Mouse (Mus musculus) liver, embryonic 11.5 days (tissue): ENCODE measurements around the gene Prn. TPM values are rescaled to one million over a fixed set of nuclear protein-coding genes. Genes with fewer than 3 reads are reported as not detected.

Source experiments
- ATAC-seq: fragments of 200-750 bp; cut with Nextera tagmentation; replicated peaks from 2 replicates; pipeline ENCODE4 v1.8.0; 2017; ENCODE audit warnings: moderate number of reproducible peaks, mild to moderate bottlenecking, moderate TSS enrichment, moderate library complexity; ENCODE audit not compliant: low FRiP score
- DNase-seq: peaks from one replicate; pipeline ENCODE4 v3.0.0-alpha.2; 2017; ENCODE audit warnings: low spot score
- H3K27ac ChIP-seq: fragments of 300-500 bp; sonication (generic); 2 replicates; pipeline ENCODE4 v1.5.1; 2014; ENCODE audit warnings: mild to moderate bottlenecking, low read depth, low read length, control low read depth
- H3K27me3 ChIP-seq: fragments of 300-500 bp; sonication (generic); replicated peaks from 2 replicates; pipeline ENCODE4 v1.6.1; 2014; ENCODE audit warnings: low read length, mixed read lengths; ENCODE audit not compliant: control insufficient read depth, insufficient read depth
- H3K36me3 ChIP-seq: fragments of 300-500 bp; sonication (generic); 2 replicates; pipeline ENCODE4 v1.6.1; 2014; ENCODE audit warnings: mild to moderate bottlenecking, low read length, moderate library complexity, mixed read lengths; ENCODE audit not compliant: control insufficient read depth, insufficient read depth
- H3K4me1 ChIP-seq: fragments of 300-500 bp; sonication (generic); replicated peaks from 2 replicates; pipeline ENCODE4 v1.6.1; 2014; ENCODE audit warnings: low read length, mixed read lengths; ENCODE audit not compliant: control insufficient read depth, insufficient read depth
- H3K4me2 ChIP-seq: fragments of 300-500 bp; sonication (generic); 2 replicates; pipeline ENCODE4 v1.6.1; 2014; ENCODE audit warnings: mild to moderate bottlenecking, control low read depth, moderate library complexity
- H3K4me3 ChIP-seq: fragments of 300-500 bp; sonication (generic); 2 replicates; pipeline ENCODE4 v1.5.1; 2014; ENCODE audit warnings: low read depth, low read length, control low read depth
- H3K9ac ChIP-seq: fragments of 300-500 bp; sonication (generic); 2 replicates; pipeline ENCODE4 v1.6.1; 2014; ENCODE audit warnings: low read depth, low read length, control low read depth
- H3K9me3 ChIP-seq: fragments of 300-500 bp; sonication (generic); 2 replicates; pipeline ENCODE4 v1.6.1; 2016; ENCODE audit warnings: low read length, inconsistent platforms, mixed read lengths; ENCODE audit not compliant: control insufficient read depth
- WGBS: fragments of 180-500 bp; shearing (Covaris S2); extraction: QIAGEN DNeasy Blood & Tissue Kit; methylation state at CpG from one replicate; pipeline ENCODE4 v1.1.7; 2014; 5-methylcytosine and 5-hydroxymethylcytosine counted together
- polyA plus RNA-seq: library from polyadenylated mRNA; unstranded; fragments of >200 nt; fragmentation: Nextera tagmentation; extraction: Ambion mirVana; gene quantifications from 2 replicates; pipeline ENCODE4 v1.2.1, GENCODE M21; 2014

The Prn gene
- polyA plus RNA-seq, 1 experiment from 2014 or later = not detected

GRCm38 (mm10) chr2:131910847-131911246 is 1.1 kb downstream of the Prn start:
- no peak for ATAC-seq
- peak overlapping the region; percentile 73 for H3K4me2 ChIP-seq
- no peaks in the 10 kb centered on the region for H3K27me3 ChIP-seq
- WGBS = 69% methylated on average over 2 of the region's 2 CpGs
- peaks cover 4% of the 10 kb centered on the region; the same call in 1 of the 2 replicates for H3K4me1 ChIP-seq
- H3K4me3 ChIP-seq = peak overlapping the region; percentile 77
- H3K36me3 ChIP-seq = no peaks in the 10 kb centered on the region
- peak overlapping the region; percentile 30; the same call in 1 of the 2 replicates for H3K9ac ChIP-seq
- no peaks in the 10 kb centered on the region for H3K9me3 ChIP-seq
- no peak overlapping the region for H3K27ac ChIP-seq
- no peak for DNase-seq

GRCm38 (mm10) chr2:131911341-131911740 is 1.6 kb downstream of the Prn start:
- Histone ChIP-seq H3K9me3 (no peaks in the 10 kb centered on the region), H3K4me1 (peaks cover 4% of the 10 kb centered on the region; the same call in 1 of the 2 replicates), H3K27ac (no peak overlapping the region), H3K4me3 (peak overlapping the region; percentile 77), H3K9ac (0 out of 2 replicates have a peak overlapping the region, but pooled peaks have one; percentile 30), H3K4me2 (peak overlapping the region; percentile 73), H3K27me3 (no peaks in the 10 kb centered on the region), H3K36me3 (no peaks in the 10 kb centered on the region; the same call in 1 of the 2 replicates)
- 59% methylated on average over 4 of the region's 4 CpGs for whole genome bisulfite sequencing
- DNase-seq (no peak), ATAC-seq (no peak)

GRCm38 (mm10) chr2:131912526-131913258 is 2.9 kb downstream of the Prn start:
- H3K4me3 ChIP-seq = no peak overlapping the region
- no peak overlapping the region for H3K9ac ChIP-seq
- 82% methylated on average over 8 of the region's 8 CpGs for WGBS
- peaks cover 4% of the 10 kb centered on the region; the same call in 1 of the 2 replicates for H3K4me1 ChIP-seq
- peaks cover 2% of the 10 kb centered on the region; the same call in 1 of the 2 replicates for H3K36me3 ChIP-seq
- no peaks in the 10 kb centered on the region for H3K27me3 ChIP-seq
- H3K4me2 ChIP-seq = no peak overlapping the region
- no peaks in the 10 kb centered on the region for H3K9me3 ChIP-seq
- no peak for ATAC-seq
- DNase-seq = no peak
- no peak overlapping the region for H3K27ac ChIP-seq

- no peaks in the 10 kb centered on the region for H3K36me3 ChIP-seq
- WGBS = 67% methylated on average over 7 of the region's 7 CpGs
- no peaks in the 10 kb centered on the region for H3K9me3 ChIP-seq
- no peak overlapping the region for H3K4me2 ChIP-seq
- H3K27me3 ChIP-seq = no peaks in the 10 kb centered on the region
- H3K27ac ChIP-seq = no peak overlapping the region
- no peak overlapping the region for H3K9ac ChIP-seq
- H3K4me3 ChIP-seq = no peak overlapping the region
- DNase-seq (peak; percentile 28), ATAC-seq (peak; percentile 66)
- H3K4me1 ChIP-seq = peaks cover 6% of the 10 kb centered on the region; the same call in 1 of the 2 replicates
These were observed 22.6 kb downstream of the Prn start for GRCm38 (mm10) chr2:131932275-131932902.

GRCm38 (mm10) chr2:131933013-131933412 is 23.3 kb downstream of the Prn start:
- no peak overlapping the region for H3K9ac ChIP-seq
- DNase-seq (peak; percentile 27), ATAC-seq (no peak)
- no peak overlapping the region for H3K4me2 ChIP-seq
- no peaks in the 10 kb centered on the region for H3K36me3 ChIP-seq
- 46% methylated on average over 6 of the region's 6 CpGs for WGBS
- peaks cover 6% of the 10 kb centered on the region; the same call in 1 of the 2 replicates for H3K4me1 ChIP-seq
- H3K27ac ChIP-seq = no peak overlapping the region
- H3K4me3 ChIP-seq = no peak overlapping the region
- H3K27me3 ChIP-seq = no peaks in the 10 kb centered on the region
- H3K9me3 ChIP-seq = no peaks in the 10 kb centered on the region

GRCm38 (mm10) chr2:131933598-131933997 is 23.8 kb downstream of the Prn start:
- 67% methylated on average over 3 of the region's 3 CpGs for WGBS
- H3K27ac ChIP-seq = no peak overlapping the region
- H3K36me3 ChIP-seq = no peaks in the 10 kb centered on the region
- no peak overlapping the region for H3K9ac ChIP-seq
- no peak for ATAC-seq
- H3K4me2 ChIP-seq = no peak overlapping the region
- no peaks in the 10 kb centered on the region for H3K9me3 ChIP-seq
- peaks cover 6% of the 10 kb centered on the region; the same call in 1 of the 2 replicates for H3K4me1 ChIP-seq
- H3K4me3 ChIP-seq = no peak overlapping the region
- DNase-seq = no peak
- H3K27me3 ChIP-seq = no peaks in the 10 kb centered on the region

GRCm38 (mm10) chr2:131934243-131934642 is 24.5 kb downstream of the Prn start:
- Histone ChIP-seq H3K36me3 (no peaks in the 10 kb centered on the region), H3K4me3 (no peak overlapping the region), H3K9ac (no peak overlapping the region), H3K27me3 (no peaks in the 10 kb centered on the region), H3K9me3 (no peaks in the 10 kb centered on the region), H3K4me1 (peaks cover 6% of the 10 kb centered on the region; the same call in 1 of the 2 replicates), H3K27ac (no peak overlapping the region), H3K4me2 (no peak overlapping the region)
- DNase-seq = peak; percentile 20
- no peak for ATAC-seq
- WGBS = 85% methylated on average over 2 of the region's 2 CpGs

GRCm38 (mm10) chr2:131935390-131936105 is 25.8 kb downstream of the Prn start:
- peak; percentile 36 for DNase-seq
- peak; percentile 70 for ATAC-seq
- no peaks in the 10 kb centered on the region for H3K36me3 ChIP-seq
- H3K4me2 ChIP-seq = no peak overlapping the region
- H3K27ac ChIP-seq = no peak overlapping the region
- H3K4me3 ChIP-seq = no peak overlapping the region
- H3K9ac ChIP-seq = no peak overlapping the region
- WGBS = 62% methylated on average over 10 of the region's 10 CpGs
- peaks cover 6% of the 10 kb centered on the region; the same call in 1 of the 2 replicates for H3K4me1 ChIP-seq
- no peaks in the 10 kb centered on the region for H3K27me3 ChIP-seq
- H3K9me3 ChIP-seq = no peaks in the 10 kb centered on the region
